Mouse (Mus musculus) lung, adult 2 months (tissue): ENCODE measurements at regions not wholly inside any gene's neighbourhood (a gene's known extent, or its start where the extent isn't known, plus 50 kb on each side); places are given as distances from the start of the nearest gene placed in this dataset.
"Not testable (repeated sequence)": the region's sequence is repeated elsewhere in the genome, so short reads cannot be mapped to it uniquely, and the experiment has no call there.

ENCODE experiments used
- DNase-seq: peaks from one replicate; pipeline ENCODE4 v3.0.0; 2022
- H3K4me1 ChIP-seq: fragments of 200-500 bp; 2 replicates; pipeline ENCODE4 v1.6.1; 2011; ENCODE audit warnings: low read length; ENCODE audit not compliant: control insufficient read depth, insufficient read depth
- H3K4me3 ChIP-seq: fragments of 200-500 bp; replicated peaks from 2 replicates; pipeline ENCODE3; 2011; ENCODE audit warnings: low read depth, mild to moderate bottlenecking, control low read depth, low read length; ENCODE audit errors: extremely low read depth
- CTCF ChIP-seq: fragments of 200-500 bp; IDR thresholded peaks from 2 replicates; pipeline ENCODE4 v1.5.1; 2011; ENCODE audit warnings: mild to moderate bottlenecking, low read length, control low read depth; ENCODE audit not compliant: insufficient read depth
- POLR2A ChIP-seq: fragments of 200-500 bp; IDR thresholded peaks from 2 replicates; pipeline ENCODE4 v1.6.1; 2011; ENCODE audit warnings: low read depth, mild to moderate bottlenecking, control low read depth, low read length, borderline replicate concordance; ENCODE audit errors: extremely low read depth
- WGBS: fragments of 180-500 bp; shearing (Covaris S2); methylation state at CpG from one replicate; pipeline ENCODE4 v1.1.7; 2018; 5-methylcytosine and 5-hydroxymethylcytosine counted together

DNA sequence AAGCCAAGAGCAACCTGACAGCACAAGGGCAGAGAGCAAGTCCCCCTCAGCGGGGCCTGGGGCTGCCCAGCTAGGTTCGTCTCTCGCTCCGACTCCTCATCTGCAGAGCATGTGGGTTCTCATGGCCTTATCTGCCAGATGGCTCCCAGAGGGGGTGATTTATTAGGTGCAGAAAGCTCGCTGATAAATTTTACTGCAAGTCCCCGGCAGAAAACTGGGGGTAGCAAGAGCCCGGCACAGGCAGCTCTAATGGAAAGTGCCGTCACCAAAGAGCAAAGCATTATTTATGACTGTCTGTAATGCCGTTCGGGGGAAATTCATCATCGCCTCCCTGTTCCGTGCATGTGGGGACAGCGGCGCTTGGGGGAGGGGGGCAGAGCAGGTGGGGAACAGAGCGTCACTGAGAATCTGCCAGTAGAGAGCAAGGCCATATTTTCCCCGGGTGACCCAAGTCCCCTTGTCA, 206.7 kb upstream of the Zfp703 start:
- TF ChIP-seq POLR2A, result no peak
- TF ChIP-seq CTCF, result no peak
- DNase-seq, result no peak
- WGBS, result 27% methylated on average over 16 of the region's 16 CpGs
- Histone ChIP-seq H3K4me3 (no peak overlapping the region), H3K4me1 (no peaks in the 10 kb centered on the region)

DNA sequence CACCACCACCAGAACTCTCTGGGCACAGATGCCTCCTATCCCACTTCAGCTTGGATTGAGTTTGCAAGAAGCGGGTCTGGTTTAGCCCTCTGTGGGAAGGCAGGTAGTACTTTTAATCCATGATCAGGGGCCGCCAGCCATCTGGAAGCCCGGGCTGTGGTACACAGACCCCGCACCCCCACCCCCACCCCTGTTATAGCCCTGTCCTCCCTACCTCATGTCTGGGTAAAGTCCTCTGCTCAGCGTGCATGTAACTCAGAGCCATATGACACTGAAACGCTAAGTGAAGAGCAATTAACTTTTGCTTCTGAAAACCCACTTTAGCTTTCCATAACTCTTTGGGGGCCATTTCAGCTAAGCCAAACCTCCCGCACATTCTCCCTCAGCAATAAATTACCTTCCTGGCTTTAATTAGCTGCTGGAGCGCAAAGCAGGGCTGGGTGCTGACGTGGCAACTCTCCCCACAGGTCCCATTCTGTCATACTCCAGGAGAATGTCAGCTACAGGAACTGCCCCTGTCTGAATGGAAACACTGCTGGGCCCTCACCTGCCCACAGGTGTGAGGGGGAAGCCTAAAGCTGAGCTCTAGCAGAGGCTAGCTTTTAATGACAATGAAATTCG, 198.1 kb upstream of the Zfp703 start:
- Histone ChIP-seq H3K4me3 (no peak overlapping the region), H3K4me1 (no peaks in the 10 kb centered on the region)
- no peak for DNase-seq
- 69% methylated on average over 10 of the region's 10 CpGs for WGBS
- TF ChIP-seq CTCF (no peak), POLR2A (no peak)

DNA sequence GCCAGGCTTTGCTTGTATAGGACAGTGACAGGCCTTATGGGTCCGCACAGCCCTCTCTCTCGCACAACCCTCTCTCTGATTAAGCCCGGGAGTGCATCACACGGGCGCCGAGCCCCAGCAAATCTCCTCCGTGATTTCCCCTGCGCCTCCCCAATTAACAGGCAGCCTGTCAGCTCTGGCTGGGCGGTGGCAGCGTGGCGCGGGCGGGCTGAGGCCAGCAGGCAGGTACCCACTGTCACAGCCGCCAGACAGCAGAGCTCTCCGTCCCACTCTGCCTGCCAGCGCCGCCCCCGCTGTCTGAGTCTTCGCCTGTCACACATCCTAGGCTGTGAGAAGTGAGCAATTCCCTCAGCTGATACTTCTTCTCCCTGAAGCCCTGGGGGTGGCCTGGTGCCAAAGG, 196.6 kb upstream of the Zfp703 start:
- TF ChIP-seq POLR2A, result no peak
- no peak for TF ChIP-seq CTCF
- DNase-seq, result no peak
- Histone ChIP-seq H3K4me3 (no peak overlapping the region), H3K4me1 (no peaks in the 10 kb centered on the region)
- 26% methylated on average over 19 of the region's 19 CpGs for WGBS

DNA sequence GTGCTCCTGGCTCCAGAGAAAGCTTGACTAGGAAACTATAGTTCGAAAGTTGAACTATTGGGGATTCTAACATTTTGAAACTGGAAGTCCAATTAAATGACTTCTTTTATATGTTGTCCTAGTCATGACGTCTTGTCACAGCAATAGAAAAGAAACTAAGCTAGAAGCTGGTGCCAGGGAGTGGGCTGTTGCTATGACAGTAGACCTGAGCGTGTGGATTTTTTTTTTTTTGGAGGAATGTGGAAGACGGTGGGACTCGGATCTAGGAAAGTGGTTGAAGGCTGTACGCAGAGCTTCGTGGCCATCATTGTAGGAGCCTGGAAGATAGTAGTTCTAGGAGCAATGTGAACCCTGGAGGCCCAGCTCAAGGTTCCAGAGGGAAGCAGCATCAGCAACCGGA, 194.2 kb upstream of the Zfp703 start:
- not testable (repeated sequence) for H3K4me1 ChIP-seq, H3K4me3 ChIP-seq, DNase-seq
- 85% methylated on average over 8 of the region's 8 CpGs for WGBS

DNA sequence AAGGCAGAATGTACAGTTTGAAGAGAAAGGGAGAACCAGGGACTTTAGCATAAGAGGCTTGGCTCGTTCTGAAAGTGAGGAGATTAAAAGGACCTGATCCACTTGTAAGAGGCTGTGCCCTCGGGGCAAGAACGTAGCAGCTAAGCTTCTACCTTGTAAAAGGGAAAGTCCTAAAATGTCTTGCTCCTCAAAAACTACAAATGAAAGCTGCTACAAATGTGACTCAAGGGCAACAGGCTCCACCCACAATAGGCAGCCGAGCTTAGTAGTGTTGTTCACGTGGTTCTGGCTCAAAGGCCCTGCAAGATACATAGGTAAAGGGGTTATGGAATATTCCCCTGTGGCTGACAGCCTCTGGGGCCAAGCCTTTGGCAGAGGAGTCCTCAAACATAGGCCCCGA, 192.7 kb upstream of the Zfp703 start:
- no peak for DNase-seq
- TF ChIP-seq POLR2A (no peak), CTCF (no peak)
- Histone ChIP-seq H3K4me1 (no peaks in the 10 kb centered on the region), H3K4me3 (no peak overlapping the region)
- 57% methylated on average over 6 of the region's 6 CpGs for WGBS

DNA sequence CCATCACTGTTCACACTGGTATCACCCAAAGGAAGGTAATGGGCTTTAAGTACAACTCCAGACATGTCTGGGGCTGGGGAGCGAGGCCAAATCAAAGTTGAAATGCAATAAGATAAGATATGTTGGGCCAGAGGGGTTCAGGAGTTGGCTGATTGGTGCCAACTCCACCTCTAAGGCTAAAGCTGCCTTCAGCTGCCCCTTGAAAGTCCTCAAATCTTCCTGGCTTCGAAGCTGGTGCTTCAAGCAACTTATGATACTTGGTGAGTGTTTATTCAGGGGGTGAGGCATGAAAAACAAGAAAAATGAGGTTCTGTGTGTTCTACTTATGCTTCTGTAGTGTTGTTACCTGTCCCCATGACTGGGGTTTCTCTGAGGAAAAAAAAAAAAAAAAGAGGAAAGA, 185.3 kb upstream of the Zfp703 start:
- WGBS, result 50% methylated on average over 2 of the region's 2 CpGs
- TF ChIP-seq CTCF (no peak), POLR2A (no peak)
- DNase-seq, result no peak
- Histone ChIP-seq H3K4me1 (no peaks in the 10 kb centered on the region), H3K4me3 (no peak overlapping the region)

DNA sequence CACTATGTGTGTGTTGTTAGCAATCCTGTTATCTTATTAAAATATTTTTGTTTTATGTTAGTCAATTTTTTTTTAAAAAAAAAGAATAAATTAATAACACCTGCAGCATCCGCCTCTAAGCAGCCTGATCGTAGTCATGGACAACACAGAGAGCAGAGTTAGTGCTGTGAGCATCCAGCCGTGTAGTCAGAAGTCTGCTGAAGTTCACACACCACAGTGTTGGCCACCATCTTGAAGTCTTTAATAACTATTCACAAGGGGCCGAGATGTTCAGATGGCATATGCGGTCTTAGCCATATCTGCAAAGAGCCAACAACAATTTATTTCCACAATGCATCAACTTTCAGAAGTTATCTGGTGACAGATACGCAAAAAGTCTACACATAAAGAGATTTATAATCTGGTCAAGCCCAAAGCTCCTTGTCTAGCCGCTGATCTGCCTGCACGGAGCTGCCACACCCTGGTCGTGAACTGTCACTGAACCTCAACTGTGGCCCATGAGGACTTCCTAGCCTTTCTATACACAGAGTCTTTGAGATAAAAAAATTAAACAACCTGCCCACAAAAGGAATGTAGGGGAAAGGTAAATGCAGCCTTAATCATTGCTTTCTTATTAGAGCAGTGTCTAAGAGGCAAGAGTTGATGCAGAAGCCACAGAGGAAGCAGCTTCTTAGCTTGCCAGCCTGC, 183.4 kb upstream of the Zfp703 start:
- DNase-seq, result no peak
- no peak overlapping the region for H3K4me3 ChIP-seq
- TF ChIP-seq POLR2A, result no peak
- no peaks in the 10 kb centered on the region for H3K4me1 ChIP-seq
- WGBS, result 74% methylated on average over 9 of the region's 9 CpGs

DNA sequence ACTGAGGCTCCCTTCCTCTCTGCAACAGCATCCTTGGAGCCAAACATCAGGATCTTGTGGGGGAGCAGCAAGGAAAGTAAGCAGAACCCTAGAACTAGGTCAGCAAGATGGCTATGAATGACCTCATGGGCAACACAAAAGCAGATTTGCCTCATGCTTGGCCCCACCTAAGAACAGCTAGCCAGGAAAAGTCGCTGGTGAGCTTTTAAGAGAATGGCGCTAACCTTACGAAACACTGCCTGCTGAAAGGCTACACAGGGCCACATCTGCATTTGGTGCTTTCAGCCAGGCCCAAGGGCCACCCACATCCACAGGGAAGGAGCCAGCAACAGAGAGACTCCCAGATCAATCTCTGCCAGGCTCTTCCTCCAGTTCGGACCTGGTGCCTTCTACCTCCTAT, 182.7 kb upstream of the Zfp703 start:
- 77% methylated on average over 4 of the region's 4 CpGs for WGBS
- DNase-seq, result no peak
- Histone ChIP-seq H3K4me1 (no peaks in the 10 kb centered on the region), H3K4me3 (no peak overlapping the region)
- TF ChIP-seq CTCF (no peak), POLR2A (no peak)

DNA sequence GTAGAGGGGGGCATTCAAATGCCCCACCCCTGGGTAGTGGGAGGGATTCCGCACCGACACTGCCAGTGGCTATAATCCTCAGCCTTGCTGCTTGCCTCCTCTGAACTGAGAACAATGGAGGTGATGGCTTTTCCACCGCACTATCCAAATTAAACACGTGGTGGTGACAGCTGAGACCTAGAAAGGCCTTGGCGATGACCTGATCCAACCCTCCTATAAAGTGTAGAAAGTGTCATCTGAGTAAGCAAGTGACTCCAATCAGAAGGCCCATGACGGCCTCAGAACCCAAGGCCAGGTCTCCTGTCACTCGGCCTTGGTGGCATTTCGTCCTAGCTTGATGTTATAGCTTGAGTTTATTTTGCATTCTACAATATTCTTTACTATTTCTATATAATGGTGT, 181.5 kb upstream of the Zfp703 start:
- WGBS, result 86% methylated on average over 8 of the region's 8 CpGs
- no peak for DNase-seq
- H3K4me1 ChIP-seq, result no peaks in the 10 kb centered on the region
- no peak overlapping the region for H3K4me3 ChIP-seq
- no peak for TF ChIP-seq CTCF
- TF ChIP-seq POLR2A, result no peak

DNA sequence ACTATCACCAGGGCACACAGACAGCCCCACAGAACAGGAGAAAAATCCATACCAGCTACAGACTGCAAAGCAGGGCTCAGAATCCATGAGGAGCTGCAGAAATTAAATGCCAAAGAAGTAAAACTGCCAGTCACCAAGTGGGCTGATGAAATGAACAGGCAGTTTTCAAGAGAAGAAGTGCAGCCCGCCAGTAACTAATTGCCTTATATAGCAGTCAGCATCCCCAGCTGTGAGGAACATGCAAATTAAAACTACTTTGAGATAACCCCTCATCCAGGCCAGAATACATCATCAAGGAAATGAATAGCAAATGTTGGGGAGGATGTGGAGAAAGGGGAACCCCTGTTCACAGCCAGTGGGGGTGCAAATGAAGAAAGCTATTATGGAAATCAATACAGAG, 177.3 kb upstream of the Zfp703 start:
- WGBS, result 72% methylated on average over 1 of the region's 1 CpGs
- DNase-seq, result no peak
- Histone ChIP-seq H3K4me1 (no peaks in the 10 kb centered on the region), H3K4me3 (no peak overlapping the region)
- TF ChIP-seq POLR2A, result no peak
- no peak for TF ChIP-seq CTCF

DNA sequence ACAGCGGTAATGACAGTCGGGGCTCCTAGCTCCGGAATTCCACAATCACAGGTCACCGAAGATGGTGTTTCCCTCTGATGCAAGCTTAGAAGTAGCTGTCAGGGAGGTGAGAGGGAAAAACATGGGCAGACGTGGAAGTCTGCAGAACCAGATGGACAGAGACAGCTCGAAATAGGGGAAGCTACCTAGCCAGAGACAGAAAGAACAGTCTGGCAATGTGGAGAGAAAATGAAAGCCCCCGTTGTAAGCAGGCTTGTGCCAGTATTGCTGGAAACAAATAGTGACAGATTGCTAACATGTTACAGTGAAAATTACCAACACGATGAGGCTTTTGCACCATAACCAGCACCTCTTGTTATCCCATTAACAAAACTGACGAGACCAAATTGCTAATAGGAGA, 173.0 kb upstream of the Zfp703 start:
- peaks cover 2% of the 10 kb centered on the region; the same call in 1 of the 2 replicates for H3K4me1 ChIP-seq
- TF ChIP-seq POLR2A (no peak), CTCF (no peak)
- WGBS, result 42% methylated on average over 9 of the region's 9 CpGs
- no peak for DNase-seq
- no peak overlapping the region for H3K4me3 ChIP-seq
